12 mouse cellular contexts compared by ENCODE assay signal in genomic region chr19:40733409-40733808, GRCm38 (mm10). TPM values are rescaled to one million over a fixed set of nuclear protein-coding genes. Genes with fewer than 3 reads are reported as not detected.
"Had no signal": no experiment of that assay in that cellular context is flagged by ENCODE, and none has a peak within 500 bp of the region (broad histone marks: within the 10 kb centered on the region; RNA-seq: fewer than 3 reads in every experiment).

No protein-coding gene starts in this region.

- H3K4me3 ChIP-seq: limb, embryonic 12.5 days; liver, embryonic 13.5 days; neural tube, embryonic 13.5 days had no signal

- H3K27ac ChIP-seq: limb, embryonic 12.5 days; liver, embryonic 13.5 days; neural tube, embryonic 13.5 days had no signal

- ATAC-seq: intestine, postnatal 0 days; liver, postnatal 0 days had no signal

- DNase-seq: kidney, adult 8-10 months; kidney, postnatal 25 days; liver; liver, embryonic 13.5 days; liver, postnatal 0 days; lung, postnatal 36 days; right cerebral cortex, postnatal 14 days; thymus, postnatal 4 days had no signal

- H3K9ac ChIP-seq: limb, embryonic 12.5 days; liver, embryonic 13.5 days; liver, postnatal 0 days; neural tube, embryonic 13.5 days had no signal

- H3K4me2 ChIP-seq: limb, embryonic 12.5 days; liver, embryonic 13.5 days; neural tube, embryonic 13.5 days had no signal

- H3K36me3 ChIP-seq: limb, embryonic 12.5 days; liver, embryonic 13.5 days; neural tube, embryonic 13.5 days had no signal

- H3K9me3 ChIP-seq: limb, embryonic 12.5 days; liver, embryonic 13.5 days; neural tube, embryonic 13.5 days had no signal

- H3K4me1 ChIP-seq: liver, embryonic 13.5 days had no signal

- H3K27me3 ChIP-seq: limb, embryonic 12.5 days; liver, embryonic 13.5 days; neural tube, embryonic 13.5 days had no signal

RNA-seq across cellular contexts. Expression of gene Cc2d2b, which starts 15.1 kb away (rescaled TPM):
- total RNA-seq: monocyte, adult 5-6 weeks had no signal
- polyA plus RNA-seq: neural tube, embryonic 13.5 days had no signal
